Mouse (Mus musculus): ENCODE data around the gene Gls2. TPM values are rescaled to one million over a fixed set of nuclear protein-coding genes. Genes with fewer than 3 reads are reported as not detected.

The Gls2 gene
- 4.7 TPM for polyA plus RNA-seq (2017; shearing (Covaris generic))

DNA sequence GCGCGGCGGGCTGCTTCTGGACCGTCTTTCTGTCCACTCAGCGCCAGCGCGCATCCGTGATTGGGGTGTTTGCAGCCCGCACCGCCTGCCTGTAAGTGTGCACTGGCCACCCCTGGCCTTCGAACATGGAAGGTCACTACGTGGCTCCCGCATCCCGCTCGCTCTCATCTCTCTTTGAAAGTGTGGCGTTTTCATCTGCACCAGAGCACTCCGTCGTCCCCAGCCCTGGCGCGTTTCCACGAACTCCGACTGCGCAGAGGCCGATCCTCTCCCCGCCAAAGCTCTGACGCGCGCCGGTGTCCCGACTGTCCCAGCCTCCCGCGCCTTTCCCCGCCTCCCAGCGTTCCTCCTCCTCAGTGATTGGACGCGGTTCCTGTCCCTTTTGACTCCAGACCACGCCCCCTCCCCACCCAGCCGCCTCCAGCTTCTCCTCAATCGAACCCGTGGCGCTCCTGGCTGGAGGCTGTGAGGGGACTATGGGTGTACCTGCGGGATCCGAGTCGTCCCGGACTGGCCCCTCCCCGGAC, at the start of gene Gls2:
Gene Gls2 (plus strand): TSS at position 434 of the 527 bp plus-strand sequence.

DNA sequence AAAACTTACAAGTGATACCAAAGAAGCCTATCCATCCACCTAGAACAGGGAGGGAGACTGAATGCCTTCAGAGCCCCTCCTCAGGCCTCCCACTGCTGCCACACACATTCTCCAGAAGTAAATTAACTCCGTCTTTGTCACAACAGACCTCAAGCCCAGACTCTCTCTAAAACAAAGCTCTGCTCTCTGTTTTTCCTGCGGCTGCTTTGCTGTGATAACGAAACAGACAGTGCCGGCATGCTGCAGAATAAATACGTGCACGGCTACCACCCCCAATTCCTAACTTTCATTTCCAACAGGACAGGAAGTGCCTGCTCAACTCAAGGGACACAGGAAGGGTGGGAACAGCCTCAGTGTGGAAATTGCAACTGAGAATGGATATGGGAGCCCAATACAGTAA, 14.3 kb upstream of the Gls2 start, which contains the start of gene Rbms2:
Gene Rbms2 (minus strand): TSS at position 309 of the 400 bp plus-strand sequence.

DNA sequence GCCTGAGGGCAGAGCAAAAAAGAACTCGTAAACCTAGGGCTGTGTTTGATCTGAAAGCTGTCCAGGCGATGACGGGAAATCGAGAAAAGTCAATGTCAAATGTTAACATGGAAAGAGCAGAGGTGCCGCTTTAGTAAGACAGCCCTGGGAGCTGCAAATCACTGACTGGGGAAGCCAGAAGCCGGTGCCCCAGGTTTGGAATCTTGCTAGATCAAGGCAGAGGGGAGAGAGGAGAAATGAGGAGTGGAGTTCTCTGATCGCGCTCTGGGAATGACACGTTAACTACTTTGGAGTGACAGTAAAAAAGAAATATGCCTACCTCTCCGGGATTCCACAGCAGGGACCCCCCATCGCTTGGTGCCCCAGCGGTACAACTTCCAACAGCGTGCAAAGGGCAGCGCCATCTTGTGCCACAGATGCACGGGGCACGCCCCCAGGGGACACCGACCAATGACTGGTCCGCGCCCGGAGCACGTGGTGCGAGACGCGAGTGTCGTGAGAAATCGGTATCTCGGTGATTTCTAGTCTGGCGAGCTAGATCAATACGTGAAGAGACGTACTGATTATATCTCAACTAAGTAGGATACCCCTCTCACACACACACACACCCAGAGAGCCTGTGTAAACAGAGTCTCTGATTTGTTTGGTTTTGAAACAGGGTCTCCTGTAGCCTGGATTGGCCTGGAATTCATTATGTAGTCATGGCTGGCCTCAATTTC, 17.3 kb downstream of the Gls2 start, which contains the start of gene Spryd4:
Gene Spryd4 (minus strand): TSS at position 418 of the 719 bp plus-strand sequence.

DNA sequence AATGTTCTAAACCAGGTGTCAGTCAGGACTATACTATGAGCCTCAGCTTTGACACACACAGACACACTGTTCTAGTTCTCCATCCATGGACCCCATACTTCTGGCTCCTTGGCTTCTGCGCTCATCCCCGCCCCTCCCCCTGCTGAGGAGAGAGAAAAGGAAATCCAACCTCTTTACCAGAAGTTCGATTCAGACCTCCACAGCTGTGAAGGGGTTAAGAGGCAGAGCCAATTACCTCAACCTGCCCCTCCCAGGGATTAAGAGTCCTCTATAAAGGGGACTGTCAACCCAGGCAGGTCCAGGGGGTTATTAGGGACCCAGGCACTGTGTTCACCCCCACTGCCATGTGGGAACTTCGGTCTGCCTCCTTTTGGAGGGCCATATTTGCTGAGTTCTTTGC, 31.3 kb downstream of the Gls2 start, which contains the start of gene Mip:
Gene Mip (plus strand): TSS at position 301 of the 400 bp plus-strand sequence.

DNA sequence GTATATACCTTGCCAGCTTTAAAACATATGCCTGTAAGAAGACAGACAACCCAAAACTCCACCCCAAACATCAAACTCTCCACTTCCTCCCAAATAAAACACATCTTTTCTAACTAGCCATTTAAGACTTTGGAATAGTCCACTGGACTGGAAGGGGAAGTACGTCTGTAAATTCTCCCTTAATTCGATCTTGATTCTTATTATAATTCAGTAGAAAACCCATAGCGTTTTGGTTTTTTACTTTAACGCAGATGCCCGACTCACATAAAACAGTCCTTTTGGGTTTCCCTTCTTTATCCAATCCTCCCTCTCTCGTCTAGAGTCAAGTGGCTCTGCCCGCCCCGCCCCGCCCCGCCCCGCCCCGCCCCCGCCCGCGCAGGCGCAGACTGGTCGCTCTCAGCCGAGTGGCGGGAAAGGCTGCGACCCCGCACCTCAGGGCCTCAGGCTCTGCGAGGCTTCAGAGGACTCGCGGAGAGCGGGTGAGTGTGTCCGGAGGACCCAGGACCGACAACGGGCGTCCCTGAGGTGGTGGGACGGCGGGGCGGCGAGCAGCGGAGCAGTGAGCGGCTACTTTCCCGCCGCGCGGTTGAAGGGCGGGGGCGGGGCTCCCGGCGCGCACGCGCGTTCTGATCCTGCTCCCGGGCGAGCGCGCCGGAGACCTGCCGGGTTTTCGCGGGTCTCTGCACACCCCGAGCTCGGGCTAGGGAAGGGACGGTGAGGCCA, 37.6 kb downstream of the Gls2 start, which contains the start of gene Timeless:
Gene Timeless (plus strand): TSS at position 369 of the 723 bp plus-strand sequence.

DNA sequence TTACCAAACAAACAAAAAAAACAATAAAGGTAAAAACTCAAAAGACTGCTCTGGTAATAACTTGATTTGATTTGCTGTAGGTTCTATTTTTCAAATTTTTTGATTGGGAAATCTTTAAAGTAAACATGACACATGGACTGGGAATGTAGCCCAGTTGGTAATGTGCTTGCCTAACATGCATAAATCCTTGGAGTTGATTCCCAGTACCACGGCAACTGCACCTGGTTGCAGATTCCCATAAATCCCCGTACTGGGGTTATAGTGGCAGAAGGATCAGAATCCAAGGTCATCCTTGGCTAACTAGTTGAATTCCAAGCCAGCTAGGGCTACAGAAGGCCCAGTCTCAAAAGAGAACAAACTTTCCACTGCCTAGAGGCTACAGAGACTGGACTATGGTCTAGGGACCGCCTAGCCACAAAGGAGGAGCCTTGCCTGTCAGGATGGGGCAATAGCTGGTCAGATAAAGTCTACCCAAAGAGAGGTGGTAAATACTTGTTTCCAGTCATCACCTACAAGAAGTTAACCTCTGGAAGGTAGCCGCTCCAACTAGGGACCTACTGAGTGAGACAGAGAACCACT, 59.5 kb downstream of the Gls2 start, which contains the start of gene Apon:
Gene Apon (plus strand): TSS at position 420 of the 579 bp plus-strand sequence.

Other genes with a start within 250 kb of the Gls2 start
- not detected for gene Hsd17b6, start 186.8 kb upstream of the Gls2 start, polyA plus RNA-seq (2017; shearing (Covaris generic))
- gene Prim1, start 179.3 kb upstream of the Gls2 start, polyA plus RNA-seq (2017; shearing (Covaris generic)): 12.5 TPM
- 434 TPM for gene Naca, start 158.9 kb upstream of the Gls2 start, polyA plus RNA-seq (2017; shearing (Covaris generic))
- gene Ptges3, start 135.5 kb upstream of the Gls2 start, polyA plus RNA-seq (2017; shearing (Covaris generic)): 208 TPM
- 1,081 TPM for gene Atp5b, start 111.2 kb upstream of the Gls2 start, polyA plus RNA-seq (2017; shearing (Covaris generic))
- gene Baz2a, start 102.9 kb upstream of the Gls2 start, polyA plus RNA-seq (2017; shearing (Covaris generic)): 57.3 TPM
- gene Rbms2, start 14.2 kb upstream of the Gls2 start, polyA plus RNA-seq (2017; shearing (Covaris generic)): 32.3 TPM
- gene Spryd4, start 17.4 kb downstream of the Gls2 start, polyA plus RNA-seq (2017; shearing (Covaris generic)): 13.5 TPM
- gene Mip, start 31.4 kb downstream of the Gls2 start, polyA plus RNA-seq (2017; shearing (Covaris generic)): not detected
- gene Timeless, start 37.6 kb downstream of the Gls2 start, polyA plus RNA-seq (2017; shearing (Covaris generic)): 8.9 TPM
- gene Apon, start 59.6 kb downstream of the Gls2 start, polyA plus RNA-seq (2017; shearing (Covaris generic)): not detected
- gene Apof, start 74.2 kb downstream of the Gls2 start, polyA plus RNA-seq (2017; shearing (Covaris generic)): not detected
- gene Stat2, start 76.1 kb downstream of the Gls2 start, polyA plus RNA-seq (2017; shearing (Covaris generic)): 34.0 TPM
- not detected for gene Il23a, start 104.3 kb downstream of the Gls2 start, polyA plus RNA-seq (2017; shearing (Covaris generic))
- gene Pan2, start 108.9 kb downstream of the Gls2 start, polyA plus RNA-seq (2017; shearing (Covaris generic)): 38.5 TPM
- 20.3 TPM for gene Cnpy2, start 128.0 kb downstream of the Gls2 start, polyA plus RNA-seq (2017; shearing (Covaris generic))
- 107 TPM for gene Cs, start 143.3 kb downstream of the Gls2 start, polyA plus RNA-seq (2017; shearing (Covaris generic))
- gene Coq10a, start 174.5 kb downstream of the Gls2 start, polyA plus RNA-seq (2017; shearing (Covaris generic)): 24.7 TPM
- 6.6 TPM for gene Ankrd52, start 182.7 kb downstream of the Gls2 start, polyA plus RNA-seq (2017; shearing (Covaris generic))
- gene Slc39a5, start 206.8 kb downstream of the Gls2 start, polyA plus RNA-seq (2017; shearing (Covaris generic)): not detected
- 47.4 TPM for gene Nabp2, start 217.0 kb downstream of the Gls2 start, polyA plus RNA-seq (2017; shearing (Covaris generic))
- gene Rnf41, start 217.2 kb downstream of the Gls2 start, polyA plus RNA-seq (2017; shearing (Covaris generic)): 24.5 TPM